Mouse (Mus musculus): Measurements from ENCODE around the gene Pheta1. TPM values are rescaled to one million over a fixed set of nuclear protein-coding genes. Genes with fewer than 3 reads are reported as not detected.
"Not testable (repeated sequence)": the region's sequence is repeated elsewhere in the genome, so short reads cannot be mapped to it uniquely, and the experiment has no call there.

The Pheta1 gene
- polyA plus RNA-seq, 1 experiment from 2014 or later, result 65.0 TPM

- H3K9ac ChIP-seq (ENCODE audit: low read depth, low read length), result no peak overlapping the region
- WGBS, result 34% methylated on average over 4 of the region's 4 CpGs
- H3K36me3 ChIP-seq (ENCODE audit: control insufficient read depth, insufficient read depth), result no peaks in the 10 kb centered on the region
- no peak overlapping the region for H3K4me3 ChIP-seq (ENCODE audit: low read depth, low read length)
- 0 out of 2 replicates have a peak overlapping the region, but pooled peaks have one; percentile 1 for H3K27ac ChIP-seq (ENCODE audit: low read depth, low read length)
- TF ChIP-seq CTCF (IDR thresholded peaks at IDR 0.05; ENCODE audit: low read depth), result no peak
- H3K27me3 ChIP-seq (replicated peaks; ENCODE audit: control insufficient read depth, insufficient read depth, low read length), result no peaks in the 10 kb centered on the region
- H3K9me3 ChIP-seq (ENCODE audit: control insufficient read depth), result no peaks in the 10 kb centered on the region
- 0 out of 2 replicates have a peak, but pooled peaks cover 3% of the 10 kb centered on the region for H3K4me1 ChIP-seq (replicated peaks; ENCODE audit: control insufficient read depth, insufficient read depth, low read length)
- H3K4me2 ChIP-seq (replicated peaks; ENCODE audit: low read depth), result no peak overlapping the region
- ATAC-seq, result no peak
Measured at GRCm38 (mm10) chr5:121845361-121845760, 3.4 kb upstream of the Pheta1 start.

GRCm38 (mm10) chr5:121846322-121846721 is 2.5 kb upstream of the Pheta1 start:
- H3K4me1 ChIP-seq (replicated peaks; ENCODE audit: control insufficient read depth, insufficient read depth, low read length), result 0 out of 2 replicates have a peak, but pooled peaks cover 5% of the 10 kb centered on the region
- H3K27me3 ChIP-seq (replicated peaks; ENCODE audit: control insufficient read depth, insufficient read depth, low read length), result no peaks in the 10 kb centered on the region
- WGBS, result 72% methylated on average over 11 of the region's 11 CpGs
- no peak for TF ChIP-seq CTCF (IDR thresholded peaks at IDR 0.05; ENCODE audit: low read depth)
- no peaks in the 10 kb centered on the region; the same call in 1 of the 2 replicates for H3K36me3 ChIP-seq (ENCODE audit: control insufficient read depth, insufficient read depth)
- no peak overlapping the region for H3K4me3 ChIP-seq (ENCODE audit: low read depth, low read length)
- ATAC-seq, result no peak
- no peak overlapping the region for H3K27ac ChIP-seq (ENCODE audit: low read depth, low read length)
- H3K4me2 ChIP-seq (replicated peaks; ENCODE audit: low read depth), result no peak overlapping the region
- no peak overlapping the region for H3K9ac ChIP-seq (ENCODE audit: low read depth, low read length)
- no peaks in the 10 kb centered on the region for H3K9me3 ChIP-seq (ENCODE audit: control insufficient read depth)

GRCm38 (mm10) chr5:121847269-121847668 is 1.5 kb upstream of the Pheta1 start:
- WGBS, result 84% methylated on average over 3 of the region's 3 CpGs
- H3K36me3 ChIP-seq (ENCODE audit: control insufficient read depth, insufficient read depth); H3K4me1 ChIP-seq (replicated peaks; ENCODE audit: control insufficient read depth, insufficient read depth, low read length); H3K4me2 ChIP-seq (replicated peaks; ENCODE audit: low read depth); H3K27ac ChIP-seq (ENCODE audit: low read depth, low read length); H3K27me3 ChIP-seq (replicated peaks; ENCODE audit: control insufficient read depth, insufficient read depth, low read length); H3K4me3 ChIP-seq (ENCODE audit: low read depth, low read length); H3K9me3 ChIP-seq (ENCODE audit: control insufficient read depth); H3K9ac ChIP-seq (ENCODE audit: low read depth, low read length); ATAC-seq: not testable (repeated sequence)

- WGBS, result under 1% methylated on average over 17 of the region's 17 CpGs
Measured at GRCm38 (mm10) chr5:121848035-121848519, 707 bp upstream of the Pheta1 start.

GRCm38 (mm10) chr5:121849478-121850349 is 930 bp downstream of the Pheta1 start:
- peaks cover 29% of the 10 kb centered on the region for H3K36me3 ChIP-seq (ENCODE audit: control insufficient read depth, insufficient read depth)
- H3K9ac ChIP-seq (ENCODE audit: low read depth, low read length), result peak overlapping the region; percentile 88
- peak overlapping the region; percentile 89 for H3K4me3 ChIP-seq (ENCODE audit: low read depth, low read length)
- 0 out of 2 replicates have a peak, but pooled peaks cover 5% of the 10 kb centered on the region for H3K4me1 ChIP-seq (replicated peaks; ENCODE audit: control insufficient read depth, insufficient read depth, low read length)
- H3K27ac ChIP-seq (ENCODE audit: low read depth, low read length), result peak overlapping the region; percentile 89
- TF ChIP-seq CTCF (IDR thresholded peaks at IDR 0.05; ENCODE audit: low read depth), result no peak
- peak; percentile 25 for ATAC-seq
- 23% methylated on average over 20 of the region's 20 CpGs for WGBS
- H3K27me3 ChIP-seq (replicated peaks; ENCODE audit: control insufficient read depth, insufficient read depth, low read length), result no peaks in the 10 kb centered on the region
- H3K9me3 ChIP-seq (ENCODE audit: control insufficient read depth), result no peaks in the 10 kb centered on the region
- peak overlapping the region; percentile 78 for H3K4me2 ChIP-seq (replicated peaks; ENCODE audit: low read depth)

More at GRCm38 (mm10) chr5:121848035-121848519, 707 bp upstream of the Pheta1 start:
- Histone ChIP-seq H3K9me3 (ENCODE audit: control insufficient read depth) (no peaks in the 10 kb centered on the region), H3K9ac (ENCODE audit: low read depth, low read length) (peak overlapping the region; percentile 55), H3K36me3 (ENCODE audit: control insufficient read depth, insufficient read depth) (peaks cover 17% of the 10 kb centered on the region), H3K27ac (ENCODE audit: low read depth, low read length) (peak overlapping the region; percentile 89), H3K4me1 (replicated peaks; ENCODE audit: control insufficient read depth, insufficient read depth, low read length) (0 out of 2 replicates have a peak, but pooled peaks cover 5% of the 10 kb centered on the region), H3K4me3 (ENCODE audit: low read depth, low read length) (peak overlapping the region; percentile 89), H3K4me2 (replicated peaks; ENCODE audit: low read depth) (peak overlapping the region; percentile 78), H3K27me3 (replicated peaks; ENCODE audit: control insufficient read depth, insufficient read depth, low read length) (no peaks in the 10 kb centered on the region)
- no peak for ATAC-seq
- peak; percentile 64 for TF ChIP-seq CTCF (IDR thresholded peaks at IDR 0.05; ENCODE audit: low read depth)

- no peak for TF ChIP-seq CTCF (IDR thresholded peaks at IDR 0.05; ENCODE audit: low read depth)
- H3K27ac ChIP-seq (ENCODE audit: low read depth, low read length), result peak overlapping the region; percentile 88
- H3K9me3 ChIP-seq (ENCODE audit: control insufficient read depth), result no peaks in the 10 kb centered on the region
- H3K4me3 ChIP-seq (ENCODE audit: low read depth, low read length), result no peak overlapping the region
- peak overlapping the region; percentile 22 for H3K9ac ChIP-seq (ENCODE audit: low read depth, low read length)
- peak; percentile 53 for ATAC-seq
- H3K4me2 ChIP-seq (replicated peaks; ENCODE audit: low read depth), result peak overlapping the region; percentile 32
- WGBS, result 39% methylated on average over 9 of the region's 9 CpGs
- no peaks in the 10 kb centered on the region for H3K27me3 ChIP-seq (replicated peaks; ENCODE audit: control insufficient read depth, insufficient read depth, low read length)
- 0 out of 2 replicates have a peak, but pooled peaks cover 7% of the 10 kb centered on the region for H3K4me1 ChIP-seq (replicated peaks; ENCODE audit: control insufficient read depth, insufficient read depth, low read length)
- peaks cover 33% of the 10 kb centered on the region for H3K36me3 ChIP-seq (ENCODE audit: control insufficient read depth, insufficient read depth)
Measured at GRCm38 (mm10) chr5:121853368-121854051, 4.7 kb downstream of the Pheta1 start.

Measured in intestine, postnatal 0 days (tissue).